Mouse (Mus musculus): ENCODE measurements at regions not wholly inside any gene's neighbourhood (a gene's known extent, or its start where the extent isn't known, plus 50 kb on each side); places are given as distances from the start of the nearest gene placed in this dataset.

DNA sequence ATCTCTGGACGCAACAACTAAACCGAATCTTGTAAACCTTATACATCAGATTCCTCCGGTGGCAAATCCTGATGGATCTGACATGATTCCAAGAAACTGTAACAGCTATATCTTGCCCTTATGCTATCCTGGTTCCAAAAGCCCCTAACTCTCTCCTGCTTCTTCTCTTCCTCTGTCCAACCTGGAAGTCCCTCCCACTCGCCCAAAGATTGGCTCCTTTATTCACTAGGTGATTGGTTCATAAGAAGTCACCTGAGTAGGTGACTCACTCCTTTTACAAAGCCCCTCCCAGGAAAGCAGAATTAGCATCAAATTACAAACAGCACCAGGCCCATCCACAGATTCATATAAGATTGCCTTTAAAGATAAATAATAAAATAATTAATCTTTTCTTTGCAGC, 166.2 kb upstream of the Mettl25 start:
- no peaks in the 10 kb centered on the region for H3K36me3 ChIP-seq (ENCODE audit: control insufficient read depth, insufficient read depth, low read length)
- no peaks in the 10 kb centered on the region for H3K4me1 ChIP-seq (ENCODE audit: control insufficient read depth, insufficient read depth, low read length)
- H3K4me2 ChIP-seq (ENCODE audit: low read length) = no peak overlapping the region
- no peak overlapping the region for H3K27ac ChIP-seq (ENCODE audit: low read length)
- no peak for ATAC-seq
- no peaks in the 10 kb centered on the region for H3K27me3 ChIP-seq (ENCODE audit: control insufficient read depth, insufficient read depth, low read depth, low read length)
- H3K9ac ChIP-seq (ENCODE audit: low read depth, low read length) = no peak overlapping the region
- WGBS = 95% methylated on average over 4 of the region's 4 CpGs
- H3K9me3 ChIP-seq (replicated peaks; ENCODE audit: control insufficient read depth, low read length, poor library complexity, severe bottlenecking) = no peaks in the 10 kb centered on the region
- no peak overlapping the region for H3K4me3 ChIP-seq (ENCODE audit: low read depth, low read length)

DNA sequence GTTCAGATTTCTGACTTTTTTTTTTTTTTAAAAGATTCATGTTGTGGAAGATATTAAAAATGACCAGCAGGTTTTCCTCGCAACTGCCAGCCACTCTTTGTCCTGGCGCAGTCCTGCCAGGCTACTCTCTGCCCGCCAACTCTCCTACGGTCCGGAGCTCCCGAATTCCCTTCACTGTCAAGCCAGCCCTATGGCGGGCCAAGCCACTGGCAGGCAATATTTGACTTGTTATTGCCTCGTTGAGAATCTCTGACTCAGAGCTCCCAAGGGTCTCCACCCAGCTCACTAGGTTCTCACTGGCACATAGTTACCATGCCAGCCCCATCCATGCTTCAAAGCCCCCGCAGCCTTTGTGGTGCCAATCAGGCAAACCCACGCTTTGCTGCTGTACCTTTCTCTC, 165.7 kb upstream of the Mettl25 start:
- no peaks in the 10 kb centered on the region for H3K4me1 ChIP-seq (ENCODE audit: control insufficient read depth, insufficient read depth, low read length)
- WGBS = 96% methylated on average over 10 of the region's 10 CpGs
- ATAC-seq = no peak
- H3K9ac ChIP-seq (ENCODE audit: low read depth, low read length) = no peak overlapping the region
- no peak overlapping the region for H3K27ac ChIP-seq (ENCODE audit: low read length)
- no peak overlapping the region for H3K4me3 ChIP-seq (ENCODE audit: low read depth, low read length)
- no peaks in the 10 kb centered on the region for H3K27me3 ChIP-seq (ENCODE audit: control insufficient read depth, insufficient read depth, low read depth, low read length)
- no peak overlapping the region for H3K4me2 ChIP-seq (ENCODE audit: low read length)
- no peaks in the 10 kb centered on the region for H3K36me3 ChIP-seq (ENCODE audit: control insufficient read depth, insufficient read depth, low read length)
- H3K9me3 ChIP-seq (replicated peaks; ENCODE audit: control insufficient read depth, low read length, poor library complexity, severe bottlenecking) = no peaks in the 10 kb centered on the region

DNA sequence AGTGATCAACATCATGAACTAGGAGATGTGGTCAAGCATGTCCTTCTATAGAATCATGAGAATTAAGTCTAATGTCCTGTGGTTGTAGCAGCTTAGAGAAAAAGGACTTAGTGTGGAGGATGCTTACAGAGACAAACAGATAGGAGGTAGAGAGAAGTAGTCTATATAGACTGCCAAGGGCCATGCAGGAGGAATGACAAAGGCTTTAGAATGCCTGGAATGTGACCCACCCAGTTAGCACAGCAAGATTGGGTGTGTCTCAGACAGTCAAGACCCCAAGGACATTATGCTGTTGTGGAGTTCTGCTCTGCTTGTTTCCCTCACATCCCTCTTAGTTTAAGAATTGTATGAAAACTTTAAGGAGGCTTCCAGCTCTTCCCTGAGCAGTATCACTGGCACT, 164.9 kb upstream of the Mettl25 start:
- ATAC-seq = no peak
- no peaks in the 10 kb centered on the region for H3K27me3 ChIP-seq (ENCODE audit: control insufficient read depth, insufficient read depth, low read depth, low read length)

DNA sequence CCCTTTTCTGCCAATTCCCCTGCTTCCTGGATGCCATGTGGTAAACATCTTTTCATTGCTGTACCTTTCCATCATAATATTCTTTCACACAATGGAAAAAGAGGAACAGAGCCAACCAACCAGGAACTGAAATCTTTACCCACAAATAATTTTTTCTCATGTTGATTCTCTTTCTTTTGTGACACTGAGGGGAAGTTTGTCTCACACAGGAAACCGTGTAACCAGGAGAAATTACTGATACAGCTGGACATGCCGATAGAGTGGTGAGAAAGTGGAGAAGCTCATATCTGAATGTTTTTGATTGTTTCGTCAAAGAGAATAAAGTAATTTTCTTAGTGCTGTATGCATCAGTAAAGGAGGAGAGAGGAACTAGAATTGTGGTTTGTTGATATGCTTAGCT, 116.3 kb upstream of the Mettl25 start:
- no peak overlapping the region for H3K9ac ChIP-seq (ENCODE audit: low read depth, low read length)
- no peak overlapping the region for H3K4me2 ChIP-seq (ENCODE audit: low read length)
- H3K36me3 ChIP-seq (ENCODE audit: control insufficient read depth, insufficient read depth, low read length) = no peaks in the 10 kb centered on the region
- WGBS = 82% methylated on average over 3 of the region's 3 CpGs
- H3K27ac ChIP-seq (ENCODE audit: low read length) = no peak overlapping the region
- H3K4me1 ChIP-seq (ENCODE audit: control insufficient read depth, insufficient read depth, low read length) = no peaks in the 10 kb centered on the region
- ATAC-seq = no peak
- H3K4me3 ChIP-seq (ENCODE audit: low read depth, low read length) = no peak overlapping the region
- no peaks in the 10 kb centered on the region for H3K9me3 ChIP-seq (replicated peaks; ENCODE audit: control insufficient read depth, low read length, poor library complexity, severe bottlenecking)
- H3K27me3 ChIP-seq (ENCODE audit: control insufficient read depth, insufficient read depth, low read depth, low read length) = no peaks in the 10 kb centered on the region

More for the DNA sequence above, 164.9 kb upstream of the Mettl25 start:
- H3K4me3 ChIP-seq (ENCODE audit: low read depth, low read length) = no peak overlapping the region
- H3K27ac ChIP-seq (ENCODE audit: low read length) = no peak overlapping the region
- H3K9ac ChIP-seq (ENCODE audit: low read depth, low read length) = no peak overlapping the region
- H3K4me1 ChIP-seq (ENCODE audit: control insufficient read depth, insufficient read depth, low read length) = no peaks in the 10 kb centered on the region
- no peaks in the 10 kb centered on the region for H3K36me3 ChIP-seq (ENCODE audit: control insufficient read depth, insufficient read depth, low read length)
- H3K9me3 ChIP-seq (replicated peaks; ENCODE audit: control insufficient read depth, low read length, poor library complexity, severe bottlenecking) = no peaks in the 10 kb centered on the region
- H3K4me2 ChIP-seq (ENCODE audit: low read length) = no peak overlapping the region

DNA sequence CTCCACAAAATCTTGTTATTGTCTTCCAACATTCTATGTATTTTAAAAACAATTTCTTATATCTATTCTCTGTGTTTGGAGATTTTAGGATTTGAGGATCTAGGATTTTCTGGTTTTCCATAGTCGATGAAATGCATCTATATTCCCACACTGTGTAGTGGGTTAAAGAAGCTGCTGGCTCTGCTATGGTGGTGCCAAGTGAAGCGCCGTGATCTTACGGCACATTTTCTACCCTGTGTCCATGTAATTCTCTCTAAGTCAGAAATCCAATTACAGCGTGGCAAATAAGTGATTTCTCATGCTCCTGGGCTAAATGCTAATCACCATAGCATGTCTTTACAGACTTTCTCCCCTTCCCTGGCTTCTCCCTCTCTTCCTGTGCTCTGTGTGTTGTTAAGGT, 92.1 kb upstream of the Mettl25 start:
- 31% methylated on average over 5 of the region's 5 CpGs for WGBS
- ATAC-seq = peak; percentile 51; the same call in 1 of the 2 replicates

DNA sequence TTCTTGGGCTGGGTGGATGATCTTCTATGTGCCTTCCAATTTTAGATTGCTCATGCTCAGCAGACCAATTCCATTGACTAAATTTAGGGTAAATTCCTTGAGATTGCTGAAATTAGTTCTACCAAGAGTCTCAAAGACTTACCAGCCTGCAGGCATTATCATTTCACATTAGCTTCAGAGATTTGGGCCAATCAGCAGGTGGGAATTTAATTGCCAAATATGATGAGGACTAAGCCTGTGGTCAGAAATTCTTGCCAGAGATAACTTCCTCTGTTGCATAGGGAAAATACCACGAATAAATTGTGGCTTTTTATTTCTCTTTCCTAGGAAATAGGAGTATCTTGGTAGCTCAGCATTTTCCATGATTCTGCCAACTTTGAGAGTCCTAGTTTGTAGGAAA, 91.6 kb upstream of the Mettl25 start:
- Histone ChIP-seq H3K27me3 (ENCODE audit: control insufficient read depth, insufficient read depth, low read depth, low read length) (0 out of 2 replicates have a peak, but pooled peaks cover 2% of the 10 kb centered on the region), H3K36me3 (ENCODE audit: control insufficient read depth, insufficient read depth, low read length) (no peaks in the 10 kb centered on the region), H3K9me3 (replicated peaks; ENCODE audit: control insufficient read depth, low read length, poor library complexity, severe bottlenecking) (no peaks in the 10 kb centered on the region), H3K4me2 (ENCODE audit: low read length) (no peak overlapping the region), H3K27ac (ENCODE audit: low read length) (no peak overlapping the region), H3K4me3 (ENCODE audit: low read depth, low read length) (no peak overlapping the region), H3K9ac (ENCODE audit: low read depth, low read length) (no peak overlapping the region), H3K4me1 (ENCODE audit: control insufficient read depth, insufficient read depth, low read length) (no peaks in the 10 kb centered on the region)
- WGBS = 68% methylated on average over 1 of the region's 1 CpGs
- ATAC-seq = no peak

More for the DNA sequence above, 92.1 kb upstream of the Mettl25 start:
- Histone ChIP-seq H3K27me3 (ENCODE audit: control insufficient read depth, insufficient read depth, low read depth, low read length) (0 out of 2 replicates have a peak, but pooled peaks cover 2% of the 10 kb centered on the region), H3K36me3 (ENCODE audit: control insufficient read depth, insufficient read depth, low read length) (no peaks in the 10 kb centered on the region), H3K4me2 (ENCODE audit: low read length) (no peak overlapping the region), H3K4me3 (ENCODE audit: low read depth, low read length) (no peak overlapping the region), H3K4me1 (ENCODE audit: control insufficient read depth, insufficient read depth, low read length) (no peaks in the 10 kb centered on the region), H3K27ac (ENCODE audit: low read length) (no peak overlapping the region), H3K9ac (ENCODE audit: low read depth, low read length) (no peak overlapping the region), H3K9me3 (replicated peaks; ENCODE audit: control insufficient read depth, low read length, poor library complexity, severe bottlenecking) (no peaks in the 10 kb centered on the region)

DNA sequence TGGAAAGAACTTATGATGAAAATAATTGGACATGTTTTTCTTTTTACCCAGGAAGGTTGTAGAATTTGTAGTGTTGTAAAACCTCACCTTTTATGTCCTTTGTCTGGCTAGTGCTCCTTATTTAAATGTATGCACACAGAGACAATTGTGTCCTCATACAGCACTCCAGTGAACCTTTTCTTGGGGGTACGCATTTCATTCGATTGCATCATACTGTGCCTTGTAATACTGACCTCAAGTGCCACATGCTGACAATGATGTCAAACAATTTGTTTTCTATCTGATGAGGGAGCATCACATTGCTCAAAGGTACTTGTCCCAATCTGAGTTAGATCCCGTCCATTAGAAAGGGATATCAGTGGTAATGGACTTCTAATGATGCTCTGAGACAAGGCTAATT, 86.4 kb upstream of the Mettl25 start:
- Histone ChIP-seq H3K27me3 (ENCODE audit: control insufficient read depth, insufficient read depth, low read depth, low read length) (no peaks in the 10 kb centered on the region), H3K4me2 (ENCODE audit: low read length) (no peak overlapping the region), H3K4me3 (ENCODE audit: low read depth, low read length) (no peak overlapping the region), H3K27ac (ENCODE audit: low read length) (no peak overlapping the region), H3K9ac (ENCODE audit: low read depth, low read length) (no peak overlapping the region), H3K4me1 (ENCODE audit: control insufficient read depth, insufficient read depth, low read length) (no peaks in the 10 kb centered on the region), H3K36me3 (ENCODE audit: control insufficient read depth, insufficient read depth, low read length) (no peaks in the 10 kb centered on the region), H3K9me3 (replicated peaks; ENCODE audit: control insufficient read depth, low read length, poor library complexity, severe bottlenecking) (no peaks in the 10 kb centered on the region)
- ATAC-seq = no peak
- 72% methylated on average over 3 of the region's 3 CpGs for WGBS

DNA sequence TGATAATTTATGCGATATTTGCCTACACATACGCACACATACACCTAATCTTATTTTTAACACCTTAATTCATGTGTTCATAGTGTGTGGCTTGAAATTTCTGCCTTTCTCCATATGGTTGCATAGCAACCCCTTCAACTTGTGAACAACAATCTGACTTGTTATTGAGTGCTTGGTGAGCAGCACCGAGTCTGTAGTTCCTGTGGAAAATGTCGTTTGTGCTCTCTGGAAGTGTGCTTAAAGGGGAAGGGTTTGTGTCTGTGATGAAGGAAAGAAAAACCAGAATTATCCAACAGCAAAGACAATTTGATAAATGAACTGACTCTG, 85.7 kb upstream of the Mettl25 start:
- no peak overlapping the region for H3K4me2 ChIP-seq (ENCODE audit: low read length)
- H3K4me3 ChIP-seq (ENCODE audit: low read depth, low read length) = no peak overlapping the region
- no peak overlapping the region for H3K9ac ChIP-seq (ENCODE audit: low read depth, low read length)
- no peaks in the 10 kb centered on the region for H3K9me3 ChIP-seq (replicated peaks; ENCODE audit: control insufficient read depth, low read length, poor library complexity, severe bottlenecking)
- no peaks in the 10 kb centered on the region for H3K4me1 ChIP-seq (ENCODE audit: control insufficient read depth, insufficient read depth, low read length)
- peak; percentile 75; the same call in 1 of the 2 replicates for ATAC-seq
- H3K27me3 ChIP-seq (ENCODE audit: control insufficient read depth, insufficient read depth, low read depth, low read length) = no peaks in the 10 kb centered on the region
- no peaks in the 10 kb centered on the region for H3K36me3 ChIP-seq (ENCODE audit: control insufficient read depth, insufficient read depth, low read length)
- WGBS = 34% methylated on average over 4 of the region's 4 CpGs
- no peak overlapping the region for H3K27ac ChIP-seq (ENCODE audit: low read length)

DNA sequence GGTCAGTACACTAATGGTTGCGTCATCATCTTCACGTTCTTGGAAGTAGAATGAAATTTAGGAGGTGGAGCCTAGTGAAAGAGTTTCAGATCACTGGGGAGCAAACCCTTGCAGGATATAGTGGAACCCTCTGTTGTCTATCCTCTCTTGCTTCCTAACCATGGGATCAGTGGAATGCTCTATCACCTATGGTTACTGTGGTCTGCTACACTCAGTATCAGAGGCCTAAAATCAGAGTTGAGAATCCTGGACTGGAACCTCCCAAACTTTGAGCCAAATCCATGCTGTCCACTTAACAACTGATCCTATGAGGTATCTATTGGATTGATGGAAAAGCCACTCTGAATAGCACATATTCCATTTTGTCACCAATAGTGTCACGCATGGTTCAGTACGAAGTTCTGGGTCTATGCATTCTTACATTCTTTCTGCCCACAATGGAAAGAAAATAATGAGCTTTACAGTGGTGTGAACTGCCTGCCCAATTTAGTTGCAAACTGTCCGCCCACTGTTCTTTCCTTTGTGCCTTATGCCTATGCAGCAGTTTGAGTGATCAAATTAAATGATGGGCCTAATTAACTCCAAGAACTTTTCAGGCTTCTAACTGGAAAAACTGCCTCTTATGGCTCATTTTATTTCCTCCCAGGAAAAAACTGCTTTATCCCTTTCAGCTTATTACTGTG, 85.2 kb upstream of the Mettl25 start:
- no peaks in the 10 kb centered on the region for H3K4me1 ChIP-seq (ENCODE audit: control insufficient read depth, insufficient read depth, low read length)
- 76% methylated on average over 5 of the region's 5 CpGs for WGBS
- H3K27ac ChIP-seq (ENCODE audit: low read length) = no peak overlapping the region
- H3K4me3 ChIP-seq (ENCODE audit: low read depth, low read length) = no peak overlapping the region
- no peaks in the 10 kb centered on the region for H3K27me3 ChIP-seq (ENCODE audit: control insufficient read depth, insufficient read depth, low read depth, low read length)
- no peaks in the 10 kb centered on the region for H3K36me3 ChIP-seq (ENCODE audit: control insufficient read depth, insufficient read depth, low read length)
- 0 out of 2 replicates have a peak, but pooled peaks have one; percentile 25 for ATAC-seq
- no peak overlapping the region for H3K4me2 ChIP-seq (ENCODE audit: low read length)
- no peak overlapping the region for H3K9ac ChIP-seq (ENCODE audit: low read depth, low read length)
- H3K9me3 ChIP-seq (replicated peaks; ENCODE audit: control insufficient read depth, low read length, poor library complexity, severe bottlenecking) = no peaks in the 10 kb centered on the region

All from midbrain, embryonic 16.5 days (tissue).